Mouse (Mus musculus): ENCODE measurements around the gene Fads3. TPM values are rescaled to one million over a fixed set of nuclear protein-coding genes. Genes with fewer than 3 reads are reported as not detected.

The Fads3 gene
- total RNA-seq, 2 experiments from 2014 or later, result 5.4 to 6.0 TPM

DNA sequence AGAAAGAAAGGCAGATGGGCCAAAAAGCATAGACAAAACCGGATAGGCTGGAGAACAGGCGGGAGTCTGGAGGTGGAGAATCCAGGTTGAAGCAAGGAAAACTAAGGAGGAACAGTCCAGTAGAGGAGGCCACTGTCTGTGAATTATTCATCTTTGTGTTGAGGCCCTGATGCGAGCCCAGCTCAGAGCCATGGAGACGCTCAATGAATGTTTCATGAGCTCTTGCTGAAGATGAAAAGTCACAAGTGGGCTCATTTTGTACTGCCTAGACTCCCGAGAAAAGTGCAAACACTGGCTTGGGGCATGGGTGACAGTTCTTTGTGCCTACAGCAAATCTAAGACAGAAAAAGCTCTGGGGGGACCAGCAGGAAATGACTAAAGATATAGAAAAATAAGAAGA, 56.5 kb downstream of the Fads3 start:
- intact Hi-C loops (cut with DNase I; ENCODE audit: low total_unique reads), result no loop called here
- DNase-seq, result no peak

DNA sequence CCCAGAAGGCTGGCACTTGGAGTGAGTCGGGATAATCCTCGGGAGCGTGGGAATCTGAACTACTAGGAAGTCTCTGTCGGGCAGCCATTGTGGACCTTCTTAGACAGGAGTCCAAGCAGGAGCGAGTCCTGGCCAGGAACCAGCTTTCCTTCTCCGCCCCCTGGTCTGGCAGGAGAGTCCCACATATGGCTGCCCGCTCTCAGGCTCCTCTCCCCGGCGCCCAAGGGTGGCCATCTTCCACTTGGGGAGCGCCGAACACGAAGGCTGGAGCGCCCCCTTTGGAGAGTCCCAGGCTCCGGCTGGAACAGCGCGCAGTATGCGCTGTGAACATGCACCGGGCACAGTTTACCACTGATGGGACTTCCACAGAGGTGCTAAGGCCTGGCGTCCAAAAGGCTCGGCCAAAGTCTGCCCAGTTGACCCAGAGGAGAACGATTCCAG, 59.3 kb downstream of the Fads3 start:
- DNase-seq, result peak; percentile 83
- intact Hi-C loops (cut with DNase I; ENCODE audit: low total_unique reads), result loop anchor here (10.0 kb wide), 1 partner anchor 94 kb away; no protein-coding TSS in a partner anchor

DNA sequence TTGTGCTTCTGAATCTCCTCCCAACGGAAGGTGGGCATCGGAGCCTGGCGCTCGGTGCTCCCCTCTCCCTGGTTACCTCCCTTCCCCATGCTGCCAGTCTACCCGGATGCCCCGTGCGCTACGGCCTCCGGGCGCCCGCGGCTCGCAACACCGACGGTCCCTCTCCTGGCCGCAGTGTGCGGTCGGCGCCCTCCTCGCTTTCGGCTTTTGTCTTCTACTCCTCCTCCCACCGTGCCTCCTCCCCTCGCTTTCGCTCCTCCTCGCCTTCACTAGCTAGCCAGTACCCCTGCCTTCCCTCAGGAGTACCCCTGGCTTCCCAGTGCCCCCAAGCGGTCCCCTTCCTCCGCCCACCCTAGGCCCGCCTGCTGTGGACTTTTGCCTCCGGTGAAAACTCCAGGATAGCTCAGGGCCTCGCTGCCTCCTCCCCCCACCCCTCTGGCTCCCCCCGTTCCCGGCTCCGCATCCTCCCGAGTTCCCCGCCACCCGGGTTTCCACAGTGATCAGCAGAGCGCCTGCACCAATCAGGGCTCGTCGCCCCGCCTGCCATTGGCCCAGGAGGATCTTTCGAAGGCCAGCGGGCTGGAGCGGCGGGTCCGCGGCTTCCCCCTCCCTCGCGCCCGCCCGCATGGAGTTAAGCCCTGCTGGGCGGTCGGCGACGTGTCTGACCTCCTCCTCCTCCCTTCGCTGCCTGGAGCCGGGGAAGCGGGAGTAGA, 60.1 kb downstream of the Fads3 start, which contains the start of gene Fads2:
TSS of gene Fads2 (minus strand) at position 406 of the 713 bp plus-strand sequence.
- DNase-seq, result peak; percentile 93
- intact Hi-C loops (cut with DNase I; ENCODE audit: low total_unique reads), result loop anchor here (10.0 kb wide), 1 partner anchor 93 kb away; no protein-coding TSS in a partner anchor

DNA sequence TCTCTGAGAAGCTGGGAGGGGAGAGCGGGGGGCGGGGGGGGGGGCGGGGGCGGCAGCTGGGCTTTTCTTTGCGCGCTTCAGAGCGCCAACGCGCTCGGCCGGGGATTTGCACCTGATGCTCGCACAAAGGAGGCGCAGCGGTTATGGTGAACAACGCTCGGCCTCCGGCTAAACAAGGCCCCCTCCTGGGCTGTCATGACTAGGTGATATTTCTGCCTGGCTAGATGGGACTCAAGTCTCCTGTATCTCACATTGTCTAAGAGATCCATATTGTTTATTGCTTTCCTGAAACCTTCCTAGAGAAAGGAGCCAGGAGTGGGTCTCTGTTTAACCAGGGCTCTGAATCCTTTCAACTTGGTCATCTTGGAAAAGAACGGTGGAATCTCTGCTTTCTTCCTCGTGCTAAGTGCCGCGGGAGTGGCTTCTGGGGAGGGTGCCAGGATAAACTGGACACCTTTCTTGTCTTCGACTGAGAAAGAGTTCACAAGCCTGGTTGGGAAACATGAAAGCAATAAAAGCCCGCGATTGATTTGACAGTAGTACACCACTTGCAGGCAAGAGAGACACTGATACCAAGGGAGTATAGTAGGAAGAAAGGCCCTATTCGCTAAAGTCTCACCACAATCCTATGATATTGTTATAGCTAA, 60.8 kb downstream of the Fads3 start:
- DNase-seq, result peak; percentile 20
- intact Hi-C loops (cut with DNase I; ENCODE audit: low total_unique reads), result loop anchor here (10.0 kb wide), 1 partner anchor 93 kb away; no protein-coding TSS in a partner anchor

DNA sequence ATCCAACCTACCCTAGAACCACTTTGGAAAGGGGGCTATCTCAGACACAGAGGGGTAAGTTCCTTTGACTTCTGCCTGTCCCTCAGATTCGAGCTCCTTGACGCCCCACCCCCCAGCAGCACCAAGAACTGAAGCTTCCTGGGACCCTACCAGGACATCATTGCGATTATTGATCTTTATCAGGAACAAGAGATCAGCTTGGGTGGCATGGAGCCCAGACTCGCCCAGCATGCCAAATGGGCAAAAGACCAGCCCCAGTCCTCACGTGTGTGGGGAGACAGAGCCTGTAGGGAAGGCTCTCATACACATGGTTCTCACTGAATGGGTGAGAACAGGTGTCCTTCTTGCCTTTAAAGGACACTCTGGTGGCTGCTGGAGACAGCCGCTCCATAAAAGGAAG, 62.9 kb downstream of the Fads3 start:
- intact Hi-C loops (cut with DNase I; ENCODE audit: low total_unique reads), result loop anchor here (10.0 kb wide), 1 partner anchor 91 kb away; no protein-coding TSS in a partner anchor
- no peak for DNase-seq

DNA sequence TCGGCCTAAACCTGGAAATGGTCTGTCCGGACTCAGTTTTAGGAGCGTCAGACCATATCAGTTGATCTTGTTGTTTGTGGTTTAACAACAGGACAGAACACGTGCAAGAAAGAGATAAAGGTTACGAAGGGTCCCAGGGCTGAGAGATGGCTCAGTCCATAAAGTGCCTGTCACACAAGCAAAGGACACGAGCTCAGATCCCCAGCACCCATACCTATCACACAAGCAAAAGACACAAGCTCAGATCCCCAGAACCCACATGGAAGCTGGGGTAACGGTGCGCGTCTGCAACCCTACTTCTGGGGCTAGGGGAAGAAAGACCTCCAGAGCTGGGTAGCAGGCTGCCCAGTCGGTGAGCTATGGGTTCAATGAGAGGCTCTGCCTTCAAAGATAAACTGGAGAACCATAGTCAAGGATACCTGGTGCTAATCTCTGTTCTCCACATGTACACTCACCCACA, 63.7 kb downstream of the Fads3 start:
- DNase-seq, result no peak
- intact Hi-C loops (cut with DNase I; ENCODE audit: low total_unique reads), result loop anchor here (10.0 kb wide), 1 partner anchor 90 kb away; no protein-coding TSS in a partner anchor

DNA sequence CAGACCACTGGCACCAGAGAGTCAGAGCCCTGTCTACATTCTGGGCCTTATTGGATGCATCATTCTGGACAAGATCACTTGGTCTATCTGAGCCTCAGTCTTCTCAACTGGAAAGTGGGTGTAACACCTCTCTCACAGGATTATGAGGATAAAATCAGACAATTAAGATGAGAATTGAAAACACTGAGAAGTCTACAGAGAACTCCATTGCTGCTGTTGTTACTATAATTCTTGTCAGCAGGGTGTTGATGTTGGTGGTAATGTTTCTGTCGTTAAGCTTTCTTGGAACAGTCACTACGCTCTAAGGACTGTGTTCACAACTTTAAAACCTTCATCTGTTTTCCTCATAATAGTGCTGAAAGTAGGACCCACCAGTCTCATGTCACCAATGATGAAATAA, 65.3 kb downstream of the Fads3 start:
- intact Hi-C loops (cut with DNase I; ENCODE audit: low total_unique reads), result loop anchor here (10.0 kb wide), 1 partner anchor 88 kb away; no protein-coding TSS in a partner anchor
- DNase-seq, result no peak

DNA sequence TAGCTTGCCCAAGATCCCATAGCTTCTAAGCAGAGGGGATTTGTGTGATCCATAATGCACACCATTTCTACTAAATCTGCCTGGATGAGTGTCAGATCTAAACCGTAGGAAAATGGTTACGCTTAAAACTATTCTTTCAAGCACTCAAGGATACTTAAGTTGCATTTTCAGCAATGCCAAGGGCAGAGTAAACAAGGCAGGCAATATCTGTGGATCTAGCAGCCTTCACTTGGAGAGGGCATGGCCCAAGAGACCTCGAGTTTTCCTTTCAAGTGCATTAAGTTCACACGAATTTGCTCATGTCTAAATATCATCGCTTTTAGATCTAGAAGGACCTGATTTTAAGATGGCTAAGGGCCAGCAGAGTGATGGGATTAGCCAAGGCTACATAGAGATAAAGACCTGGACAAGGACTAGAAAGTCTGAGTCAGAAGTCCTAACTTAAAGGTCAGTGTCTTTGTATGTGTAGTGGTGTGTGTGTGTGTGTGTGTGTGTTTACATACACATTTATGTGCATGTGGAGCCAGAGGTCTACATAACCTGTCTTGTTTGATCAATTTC, 65.8 kb downstream of the Fads3 start:
- no peak for DNase-seq
- intact Hi-C loops (cut with DNase I; ENCODE audit: low total_unique reads), result loop anchor here (10.0 kb wide), 1 partner anchor 88 kb away; no protein-coding TSS in a partner anchor

DNA sequence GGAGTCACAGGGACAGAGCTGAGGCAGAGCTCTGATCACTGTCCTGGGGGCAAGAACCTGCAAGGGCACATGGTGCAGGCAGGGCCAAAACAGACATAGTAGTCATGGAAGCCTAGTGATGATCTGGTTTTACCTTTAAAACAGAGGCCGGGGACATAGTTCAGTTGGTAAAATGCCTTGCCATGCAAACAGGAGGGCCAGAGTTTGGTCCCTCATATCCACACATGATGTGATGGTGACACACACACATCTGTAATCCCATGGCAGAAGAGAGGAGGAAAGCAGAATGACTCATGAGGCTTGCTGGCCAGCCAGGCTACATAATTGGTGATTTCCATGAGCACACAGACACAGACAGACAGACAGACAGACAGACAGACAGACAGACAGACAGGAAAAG, 66.8 kb downstream of the Fads3 start:
- DNase-seq, result no peak
- intact Hi-C loops (cut with DNase I; ENCODE audit: low total_unique reads), result loop anchor here (10.0 kb wide), 1 partner anchor 87 kb away; no protein-coding TSS in a partner anchor

DNA sequence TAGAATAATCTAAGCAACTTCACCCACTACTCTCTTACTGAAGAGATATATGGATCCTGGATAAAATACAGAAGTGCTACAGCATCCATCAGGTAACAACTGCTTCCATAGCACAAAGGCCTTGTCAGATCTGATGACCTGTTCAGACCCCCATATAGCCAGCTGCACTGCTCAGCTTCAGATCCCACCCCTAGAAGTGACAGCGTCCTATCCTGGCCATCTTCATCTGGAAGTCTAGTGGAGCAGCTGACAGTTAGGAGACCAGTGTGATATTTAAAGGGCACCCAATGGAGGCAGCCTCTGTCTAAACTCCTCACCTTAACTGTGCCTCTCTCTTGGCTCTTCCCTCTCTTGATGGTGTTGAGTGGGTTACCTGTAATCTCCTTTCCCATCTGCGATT, 67.3 kb downstream of the Fads3 start:
- DNase-seq, result no peak
- intact Hi-C loops (cut with DNase I; ENCODE audit: low total_unique reads), result loop anchor here (10.0 kb wide), 1 partner anchor 86 kb away; no protein-coding TSS in a partner anchor

Other genes with a start within 250 kb of the Fads3 start
- not detected for gene Scgb2a2, start 194.0 kb upstream of the Fads3 start, total RNA-seq (2021)
- gene Incenp, start 142.0 kb upstream of the Fads3 start, total RNA-seq (2021), result 1 to 10 TPM; 8.3 to 9.1 TPM
- gene Fth1, start 61.0 kb upstream of the Fads3 start, total RNA-seq (2021), result 1,000 to 10,000 TPM; 2,162 to 2,185 TPM
- under 1 TPM; 0.29 to 0.41 TPM for gene Best1, start 39.9 kb upstream of the Fads3 start, total RNA-seq (2021)
- gene Rab3il1, start 39.9 kb upstream of the Fads3 start, total RNA-seq (2021), result 10 to 100 TPM in 1 of 2 experiments, 1 to 10 TPM in 1; 7.4 to 11.6 TPM
- gene Fads2, start 60.2 kb downstream of the Fads3 start, total RNA-seq (2021), result 10 to 100 TPM in 1 of 2 experiments, 1 to 10 TPM in 1; 6.7 to 11.1 TPM
- 10 to 100 TPM; 10.5 to 16.5 TPM for gene Fads1, start 141.3 kb downstream of the Fads3 start, total RNA-seq (2021)
- 10 to 100 TPM; 92.6 to 96.5 TPM for gene Tmem258, start 162.4 kb downstream of the Fads3 start, total RNA-seq (2021)
- 1 to 10 TPM; 4.2 to 6.2 TPM for gene Fen1, start 162.6 kb downstream of the Fads3 start, total RNA-seq (2021)
- gene Myrf, start 199.2 kb downstream of the Fads3 start, total RNA-seq (2021), result under 1 TPM in 1 of 2 experiments, not detected in 1; 0.08 TPM